Mouse (Mus musculus) frontal cortex, postnatal 10 days (tissue): ENCODE results near the gene Col25a1.

Experiments
- DNase-seq, 2 experiments: peaks; one replicate each; pipeline ENCODE4 v3.0.0; 2022; ENCODE audit warnings: low spot score in 2 of 2, mixed read lengths in 1 of 2

The Col25a1 gene

GRCm38 (mm10) chr3:130242647-130243296 is 111.5 kb downstream of the Col25a1 start:
- no peak for DNase-seq

- no peak for DNase-seq
Observed at GRCm38 (mm10) chr3:130252355-130252754, 121.1 kb downstream of the Col25a1 start.

GRCm38 (mm10) chr3:130256059-130256458 is 124.8 kb downstream of the Col25a1 start:
- DNase-seq = no peak

GRCm38 (mm10) chr3:130256610-130257009 is 125.3 kb downstream of the Col25a1 start:
- DNase-seq = no peak

- DNase-seq = no peak
Observed at GRCm38 (mm10) chr3:130259670-130260069, 128.4 kb downstream of the Col25a1 start.

GRCm38 (mm10) chr3:130260316-130260715 is 129.0 kb downstream of the Col25a1 start:
- no peak for DNase-seq

- DNase-seq = no peak
Observed at GRCm38 (mm10) chr3:130265104-130265503, 133.8 kb downstream of the Col25a1 start.

GRCm38 (mm10) chr3:130270509-130270908 is 139.2 kb downstream of the Col25a1 start:
- no peak for DNase-seq

- DNase-seq = no peak
Observed at GRCm38 (mm10) chr3:130273949-130274348, 142.6 kb downstream of the Col25a1 start.

GRCm38 (mm10) chr3:130278298-130279050 is 147.2 kb downstream of the Col25a1 start:
- no peak for DNase-seq

GRCm38 (mm10) chr3:130283011-130283760 is 151.9 kb downstream of the Col25a1 start:
- DNase-seq = no peak

- no peak for DNase-seq
Observed at GRCm38 (mm10) chr3:130288102-130288501, 156.8 kb downstream of the Col25a1 start.

GRCm38 (mm10) chr3:130288756-130289155 is 157.5 kb downstream of the Col25a1 start:
- no peak for DNase-seq

GRCm38 (mm10) chr3:130289220-130289619 is 157.9 kb downstream of the Col25a1 start:
- no peak for DNase-seq

- DNase-seq = no peak
Observed at GRCm38 (mm10) chr3:130290175-130290574, 158.9 kb downstream of the Col25a1 start.

GRCm38 (mm10) chr3:130290672-130291071 is 159.4 kb downstream of the Col25a1 start:
- no peak for DNase-seq

GRCm38 (mm10) chr3:130291926-130292325 is 160.6 kb downstream of the Col25a1 start:
- no peak for DNase-seq

GRCm38 (mm10) chr3:130300530-130300929 is 169.2 kb downstream of the Col25a1 start:
- no peak for DNase-seq

GRCm38 (mm10) chr3:130303597-130303996 is 172.3 kb downstream of the Col25a1 start:
- DNase-seq = no peak

- DNase-seq = no peak
Observed at GRCm38 (mm10) chr3:130304827-130305226, 173.5 kb downstream of the Col25a1 start.

- no peak for DNase-seq
Observed at GRCm38 (mm10) chr3:130305686-130306085, 174.4 kb downstream of the Col25a1 start.

- no peak for DNase-seq
Observed at GRCm38 (mm10) chr3:130309277-130309676, 178.0 kb downstream of the Col25a1 start.
